Mouse (Mus musculus) lung, adult 2 months (tissue): ENCODE data around the gene Utrn. TPM values are rescaled to one million over a fixed set of nuclear protein-coding genes. Genes with fewer than 3 reads are reported as not detected.
A peak's percentile ranks its signal among the peaks of the same experiment; 100 is the strongest.

Source experiments
- DNase-seq: peaks from one replicate; pipeline ENCODE4 v3.0.0; 2022
- H3K4me1 ChIP-seq: fragments of 200-500 bp; 2 replicates; pipeline ENCODE4 v1.6.1; 2011; ENCODE audit warnings: low read length; ENCODE audit not compliant: control insufficient read depth, insufficient read depth
- H3K4me3 ChIP-seq: fragments of 200-500 bp; replicated peaks from 2 replicates; pipeline ENCODE3; 2011; ENCODE audit warnings: low read depth, mild to moderate bottlenecking, control low read depth, low read length; ENCODE audit errors: extremely low read depth
- CTCF ChIP-seq: fragments of 200-500 bp; IDR thresholded peaks from 2 replicates; pipeline ENCODE4 v1.5.1; 2011; ENCODE audit warnings: mild to moderate bottlenecking, low read length, control low read depth; ENCODE audit not compliant: insufficient read depth
- POLR2A ChIP-seq: fragments of 200-500 bp; IDR thresholded peaks from 2 replicates; pipeline ENCODE4 v1.6.1; 2011; ENCODE audit warnings: low read depth, mild to moderate bottlenecking, control low read depth, low read length, borderline replicate concordance; ENCODE audit errors: extremely low read depth
- WGBS: fragments of 180-500 bp; shearing (Covaris S2); methylation state at CpG from one replicate; pipeline ENCODE4 v1.1.7; 2018; 5-methylcytosine and 5-hydroxymethylcytosine counted together
- polyA plus RNA-seq: library from polyadenylated mRNA; depleted of rRNA; stranded (reverse); fragments of >200 nt; gene quantifications from 2 replicates; pipeline ENCODE4 v1.2.3, GENCODE M21; 2012

Utrn gene
- polyA plus RNA-seq, 1 experiment = 59.1 TPM

- H3K4me3 ChIP-seq = no peak overlapping the region
- no peak for TF ChIP-seq CTCF
- TF ChIP-seq POLR2A = no peak
- H3K4me1 ChIP-seq = peaks cover 22% of the 10 kb centered on the region
- WGBS = 42% methylated on average over 15 of the region's 15 CpGs
- DNase-seq = no peak
Observed at GRCm38 (mm10) chr10:12823437-12824219, 45.5 kb downstream of the Utrn start.

DNA sequence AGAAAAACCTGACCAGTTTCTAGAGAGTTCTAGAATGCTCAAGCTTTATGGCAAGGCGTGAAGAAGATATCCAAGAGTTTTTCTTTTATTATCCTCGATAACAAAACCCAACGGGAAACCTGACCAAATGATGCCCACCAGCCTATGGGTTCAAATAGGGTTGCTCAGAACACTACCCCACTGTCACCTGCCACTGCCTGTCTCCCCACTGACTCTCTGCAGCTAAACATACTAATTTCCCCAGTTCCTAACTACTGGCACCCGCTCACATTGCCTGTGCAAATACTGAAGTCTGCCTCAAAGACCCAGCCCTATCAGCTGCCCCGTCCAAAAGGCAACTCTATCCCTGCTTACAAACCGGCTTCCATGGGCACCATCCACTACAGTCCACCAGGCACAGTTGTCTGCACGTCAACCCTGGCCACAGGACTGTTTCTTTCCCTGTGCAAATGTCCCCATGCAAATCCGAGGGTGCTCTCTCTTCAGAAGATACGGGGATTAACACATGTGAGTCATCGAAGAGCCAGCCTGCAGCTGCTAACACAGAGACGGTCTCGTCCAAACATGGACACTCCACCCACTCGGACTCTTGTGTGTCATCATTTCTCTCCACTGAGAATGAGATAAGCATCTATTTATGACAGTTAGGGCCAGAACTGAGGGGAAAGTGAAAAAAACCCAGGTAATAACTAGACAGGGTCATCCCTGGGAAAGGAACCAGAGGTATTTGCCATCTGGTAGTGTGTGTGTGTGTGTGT, 48.0 kb downstream of the Utrn start:
- no peak for TF ChIP-seq POLR2A
- no peak for TF ChIP-seq CTCF
- no peak for DNase-seq
- H3K4me3 ChIP-seq = no peak overlapping the region
- peaks cover 23% of the 10 kb centered on the region for H3K4me1 ChIP-seq
- WGBS = 52% methylated on average over 13 of the region's 13 CpGs

DNA sequence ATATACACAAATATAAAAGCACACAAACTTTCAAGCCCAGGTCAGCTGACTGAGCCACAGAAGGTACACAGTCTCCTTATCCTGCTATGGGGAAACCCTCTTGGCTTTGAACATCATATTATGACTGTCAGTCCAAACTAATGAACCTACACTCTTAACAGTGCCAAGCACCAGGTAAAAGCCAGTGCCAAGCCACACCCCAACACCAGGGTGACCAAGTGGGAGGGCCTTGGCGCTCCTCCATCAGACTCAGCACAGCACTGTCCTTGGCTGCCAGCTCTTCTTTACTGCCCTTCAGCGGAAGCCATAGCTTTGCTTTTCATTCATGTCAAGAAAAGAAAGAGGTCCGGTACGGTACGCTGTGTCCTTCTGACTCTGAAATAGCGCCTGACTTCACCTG, 51.8 kb downstream of the Utrn start:
- peak; percentile 58 for DNase-seq
- H3K4me1 ChIP-seq = peaks cover 10% of the 10 kb centered on the region
- TF ChIP-seq POLR2A (no peak), CTCF (no peak)
- no peak overlapping the region for H3K4me3 ChIP-seq
- WGBS = 64% methylated on average over 6 of the region's 6 CpGs

DNA sequence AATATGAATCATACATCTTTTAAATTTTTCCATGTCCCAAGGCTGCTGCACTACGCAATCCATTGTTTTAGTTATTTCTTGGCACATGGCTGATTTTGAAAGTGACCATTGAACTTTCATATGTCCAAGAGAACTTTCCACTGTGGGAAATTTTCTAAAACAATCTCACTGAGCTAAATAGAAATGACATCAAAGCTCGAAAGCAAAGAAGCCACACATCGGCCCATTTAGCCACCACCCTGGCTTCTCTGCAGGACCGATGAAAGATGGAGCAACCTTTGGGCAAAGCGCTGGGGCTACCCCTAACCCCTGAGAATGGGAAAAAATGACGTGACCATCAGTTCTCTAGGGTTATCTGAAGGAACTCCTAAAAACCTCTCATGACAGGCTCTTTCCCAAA, 52.6 kb downstream of the Utrn start:
- WGBS = 52% methylated on average over 6 of the region's 6 CpGs
- H3K4me3 ChIP-seq = no peak overlapping the region
- TF ChIP-seq CTCF (no peak), POLR2A (no peak)
- peaks cover 8% of the 10 kb centered on the region for H3K4me1 ChIP-seq
- DNase-seq = no peak

- peaks cover 11% of the 10 kb centered on the region for H3K4me1 ChIP-seq
- no peak for TF ChIP-seq POLR2A
- no peak for TF ChIP-seq CTCF
- DNase-seq = no peak
- WGBS = 89% methylated on average over 7 of the region's 7 CpGs
- H3K4me3 ChIP-seq = no peak overlapping the region
Observed at GRCm38 (mm10) chr10:12814411-12814810, 54.8 kb downstream of the Utrn start.

- no peak for DNase-seq
- TF ChIP-seq CTCF (no peak), POLR2A (no peak)
- 56% methylated on average over 4 of the region's 4 CpGs for WGBS
- no peak overlapping the region for H3K4me3 ChIP-seq
- peaks cover 11% of the 10 kb centered on the region for H3K4me1 ChIP-seq
Observed at GRCm38 (mm10) chr10:12813881-12814280, 55.3 kb downstream of the Utrn start.

- Histone ChIP-seq H3K4me1 (peaks cover 11% of the 10 kb centered on the region), H3K4me3 (peak overlapping the region; percentile 25)
- 22% methylated on average over 12 of the region's 12 CpGs for WGBS
- DNase-seq = no peak
- TF ChIP-seq POLR2A (no peak), CTCF (no peak)
Observed at GRCm38 (mm10) chr10:12813211-12813811, 55.9 kb downstream of the Utrn start.

GRCm38 (mm10) chr10:12812680-12813079, 56.5 kb downstream of the Utrn start:
- Histone ChIP-seq H3K4me1 (peaks cover 11% of the 10 kb centered on the region), H3K4me3 (peak overlapping the region; percentile 46)
- TF ChIP-seq CTCF = no peak
- TF ChIP-seq POLR2A = no peak
- 30% methylated on average over 5 of the region's 5 CpGs for WGBS
- DNase-seq = no peak

GRCm38 (mm10) chr10:12810816-12811215, 58.3 kb downstream of the Utrn start:
- H3K4me3 ChIP-seq = no peak overlapping the region
- WGBS = 71% methylated on average over 2 of the region's 2 CpGs
- DNase-seq = no peak
- TF ChIP-seq CTCF (no peak), POLR2A (no peak)
- H3K4me1 ChIP-seq = peaks cover 8% of the 10 kb centered on the region

DNA sequence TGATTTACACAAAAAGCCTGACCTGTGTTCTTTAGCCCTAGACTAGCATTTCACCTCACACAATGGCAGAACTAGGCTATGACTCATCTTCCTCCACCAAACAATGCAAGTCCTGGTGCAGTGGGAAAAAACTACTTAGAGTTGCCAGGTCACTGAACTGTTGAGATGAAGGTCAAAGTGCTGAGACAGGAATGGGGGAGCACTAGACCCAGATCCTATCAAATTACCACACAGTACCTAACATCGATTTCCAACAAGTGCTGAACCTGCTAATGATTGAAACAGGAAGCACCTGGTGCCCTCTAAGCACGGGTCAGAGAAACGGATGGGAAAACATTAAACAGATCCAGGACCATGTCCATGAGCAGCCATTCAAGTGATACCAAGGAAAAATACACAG, 59.5 kb downstream of the Utrn start:
- TF ChIP-seq POLR2A = no peak
- no peak for TF ChIP-seq CTCF
- DNase-seq = no peak
- Histone ChIP-seq H3K4me1 (peaks cover 10% of the 10 kb centered on the region), H3K4me3 (no peak overlapping the region)
- 39% methylated on average over 3 of the region's 3 CpGs for WGBS
